Mouse (Mus musculus) thymus, postnatal 14 days (tissue): Measurements from ENCODE around the gene Snrnp35.
"Not testable (repeated sequence)": the region's sequence is repeated elsewhere in the genome, so short reads cannot be mapped to it uniquely, and the experiment has no call there.

Experiments used
- DNase-seq: peaks from one replicate; pipeline ENCODE4 v3.0.0; 2021

Gene Snrnp35

DNA sequence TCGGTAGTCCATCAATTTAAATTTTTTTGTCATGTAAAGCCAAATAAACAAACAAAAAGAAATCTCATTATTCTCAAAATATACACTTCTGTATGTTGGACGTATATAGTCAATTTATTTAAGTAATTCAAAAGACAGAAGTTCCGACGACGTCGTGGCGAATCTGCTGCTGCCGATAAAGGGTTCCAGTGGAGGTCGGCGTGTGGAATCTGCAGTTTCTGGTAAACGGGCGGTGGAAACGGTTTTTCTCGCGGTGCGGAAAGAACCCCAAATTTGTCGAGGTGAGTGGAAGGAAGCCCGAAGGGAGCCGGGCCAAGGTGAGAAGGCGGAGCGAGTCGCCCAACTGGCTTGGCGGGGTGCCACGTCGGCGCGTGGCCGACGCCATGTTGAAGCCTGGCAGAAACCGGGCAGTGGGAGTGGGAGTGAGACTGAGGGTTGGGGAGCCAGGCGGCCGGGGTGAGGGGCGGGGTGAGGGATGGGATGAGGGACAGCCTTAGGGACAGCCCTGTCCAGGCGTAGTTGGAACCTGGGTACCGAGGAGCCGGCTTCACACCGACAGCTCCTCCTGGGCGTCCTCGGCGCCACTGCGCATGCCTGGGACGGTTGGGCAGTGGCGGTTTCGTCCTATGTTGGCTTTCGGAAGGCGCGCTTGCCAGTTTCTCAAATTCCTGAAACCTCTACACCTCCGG lies at the start of gene Snrnp35:
Gene Snrnp35, plus strand, starts transcription at position 169 of the 689 bp plus-strand sequence.
- peak; percentile 89 for DNase-seq

DNA sequence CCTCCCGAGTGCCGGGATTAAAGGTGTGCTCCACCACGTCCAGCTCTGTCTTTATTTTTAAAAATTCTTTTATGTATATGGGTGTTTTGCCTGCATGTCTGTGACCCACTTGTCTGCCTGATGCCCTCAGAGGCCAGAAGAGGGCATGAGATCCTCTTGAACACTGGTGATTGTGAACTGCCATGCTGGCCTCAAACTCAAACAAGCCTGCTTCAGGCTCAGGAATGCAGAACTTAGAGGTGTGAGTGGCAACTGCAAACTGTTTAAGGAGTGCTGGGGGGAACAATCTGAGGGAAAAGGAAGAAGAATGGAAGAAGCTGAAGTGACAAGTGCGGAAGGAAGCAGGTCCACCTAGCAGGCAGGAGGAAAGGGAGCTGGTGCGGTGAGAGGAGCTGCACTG lies 44.7 kb upstream of the Snrnp35 start:
- peak; percentile 70 for DNase-seq

DNA sequence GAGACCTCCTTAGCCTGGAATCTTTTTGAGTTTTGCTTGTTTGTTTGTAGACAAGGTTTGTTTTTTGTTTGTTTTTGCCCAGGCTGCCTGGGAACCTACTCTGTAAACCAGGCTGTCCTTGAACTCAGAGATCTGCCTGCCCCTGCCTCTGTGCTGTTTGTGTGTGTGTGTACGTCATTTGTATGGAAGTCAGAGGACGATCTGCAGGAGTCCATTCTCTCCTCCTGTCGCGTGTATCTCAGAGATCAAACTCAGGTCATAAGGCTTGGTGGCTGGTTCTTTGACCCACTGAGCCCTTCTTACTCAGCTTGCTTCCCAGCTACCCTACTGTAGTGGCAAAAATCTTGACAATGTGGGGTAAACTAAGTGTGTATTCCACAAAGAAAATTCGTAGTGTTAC lies 44.2 kb upstream of the Snrnp35 start:
- DNase-seq = no peak

DNA sequence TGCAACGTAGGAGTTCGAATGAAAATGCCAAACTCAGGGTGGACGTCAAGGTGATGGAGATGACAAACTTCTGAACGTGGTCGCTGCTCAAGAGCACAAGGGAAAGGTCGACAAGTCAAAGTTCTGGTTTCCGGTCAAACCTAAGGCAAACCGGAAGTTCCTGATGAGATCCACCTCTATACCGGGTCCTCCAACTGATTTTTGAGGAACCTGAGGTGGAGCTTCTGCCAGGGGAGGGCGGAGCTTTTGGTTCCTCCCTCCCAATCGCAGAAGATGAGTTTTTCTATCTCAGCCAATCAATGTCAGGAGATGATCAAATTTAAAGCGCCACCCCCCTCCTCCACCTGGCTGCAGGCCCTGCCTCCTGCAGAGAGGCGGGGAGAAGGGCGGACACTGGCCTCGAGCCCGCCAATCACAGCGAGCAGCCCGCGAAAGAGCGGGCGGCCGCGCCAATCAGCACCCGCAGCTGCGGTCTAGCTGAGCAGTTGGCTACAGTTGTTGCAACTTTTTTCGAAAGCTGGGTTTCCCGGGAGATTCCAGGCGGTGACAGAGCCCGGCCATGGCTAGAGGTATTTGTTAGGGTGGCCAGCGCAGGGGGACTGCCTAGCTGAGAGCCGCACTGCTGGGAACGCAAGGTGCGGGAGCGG lies 43.4 kb upstream of the Snrnp35 start, which contains the start of gene Kmt5a:
Gene Kmt5a, plus strand, starts transcription at position 484 of the 647 bp plus-strand sequence.
- DNase-seq = peak; percentile 97

DNA sequence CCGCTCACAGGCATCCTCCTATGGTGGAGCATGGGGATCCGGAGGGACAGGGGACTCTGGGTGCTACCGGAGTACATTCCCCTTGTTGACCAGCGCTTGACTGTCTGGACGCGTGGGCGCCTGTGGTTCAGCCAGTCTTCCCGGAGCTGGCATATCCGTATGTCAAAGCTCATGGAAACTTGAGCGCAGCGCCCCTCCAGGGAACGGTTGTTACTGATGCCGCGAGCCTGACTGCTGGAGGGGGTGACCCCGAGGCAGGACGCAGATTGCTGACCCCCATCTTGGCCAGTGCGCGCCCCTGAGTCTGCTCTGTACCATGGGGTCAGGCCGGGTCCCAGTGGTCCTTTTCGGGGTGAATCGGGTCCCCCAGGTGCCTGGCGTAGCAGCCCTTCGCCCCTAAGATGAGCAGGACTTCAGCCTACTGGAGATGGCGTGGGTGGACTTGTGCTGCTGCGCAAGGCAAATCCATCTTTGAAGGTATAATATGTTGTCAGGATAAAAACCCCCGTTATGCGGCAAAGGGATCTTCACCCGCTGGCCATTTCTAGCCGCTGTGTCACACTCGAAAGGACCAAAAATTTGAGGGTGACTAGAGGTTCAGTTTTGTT lies 42.7 kb upstream of the Snrnp35 start:
- DNase-seq = peak; percentile 78

DNA sequence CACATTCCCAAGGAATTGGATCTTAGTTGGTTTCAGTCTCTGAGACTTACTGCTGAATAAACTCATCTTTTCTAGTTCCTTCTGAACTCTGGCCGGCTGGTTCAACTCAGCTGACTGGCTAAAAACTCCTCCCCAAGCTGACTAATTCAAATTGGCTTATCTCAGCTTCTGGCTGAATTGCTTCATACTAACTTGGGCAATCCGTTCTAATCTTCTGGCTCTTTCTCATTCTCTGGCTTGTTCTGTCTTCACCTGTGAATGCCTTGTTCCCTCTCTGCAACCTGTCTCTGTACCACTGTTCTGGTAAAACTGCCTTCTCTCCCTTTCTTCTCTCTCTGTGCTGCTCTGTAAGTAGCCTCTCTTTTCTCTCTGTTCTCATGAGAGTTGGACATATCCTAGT lies 40.3 kb upstream of the Snrnp35 start:
- no peak for DNase-seq

DNA sequence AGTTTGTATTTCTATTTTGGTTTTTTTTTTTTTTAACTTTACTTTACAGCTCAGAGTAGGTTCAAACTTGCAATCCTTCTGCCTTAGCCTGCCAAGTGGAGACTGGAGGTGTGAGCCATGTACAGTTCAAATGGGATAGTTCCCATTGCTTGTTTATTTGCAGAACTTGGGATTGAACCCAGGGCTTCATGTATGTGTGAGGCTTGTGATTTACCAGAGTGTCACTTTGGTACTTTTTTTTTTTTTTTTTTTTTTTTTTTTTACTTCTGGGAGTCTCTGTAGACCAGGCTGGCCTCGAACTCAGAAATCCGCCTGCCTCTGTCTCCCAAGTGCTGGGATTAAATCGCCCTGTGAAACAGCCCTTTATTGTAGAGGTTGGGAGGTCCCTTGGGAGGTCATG lies 38.7 kb upstream of the Snrnp35 start:
- DNase-seq = no peak

DNA sequence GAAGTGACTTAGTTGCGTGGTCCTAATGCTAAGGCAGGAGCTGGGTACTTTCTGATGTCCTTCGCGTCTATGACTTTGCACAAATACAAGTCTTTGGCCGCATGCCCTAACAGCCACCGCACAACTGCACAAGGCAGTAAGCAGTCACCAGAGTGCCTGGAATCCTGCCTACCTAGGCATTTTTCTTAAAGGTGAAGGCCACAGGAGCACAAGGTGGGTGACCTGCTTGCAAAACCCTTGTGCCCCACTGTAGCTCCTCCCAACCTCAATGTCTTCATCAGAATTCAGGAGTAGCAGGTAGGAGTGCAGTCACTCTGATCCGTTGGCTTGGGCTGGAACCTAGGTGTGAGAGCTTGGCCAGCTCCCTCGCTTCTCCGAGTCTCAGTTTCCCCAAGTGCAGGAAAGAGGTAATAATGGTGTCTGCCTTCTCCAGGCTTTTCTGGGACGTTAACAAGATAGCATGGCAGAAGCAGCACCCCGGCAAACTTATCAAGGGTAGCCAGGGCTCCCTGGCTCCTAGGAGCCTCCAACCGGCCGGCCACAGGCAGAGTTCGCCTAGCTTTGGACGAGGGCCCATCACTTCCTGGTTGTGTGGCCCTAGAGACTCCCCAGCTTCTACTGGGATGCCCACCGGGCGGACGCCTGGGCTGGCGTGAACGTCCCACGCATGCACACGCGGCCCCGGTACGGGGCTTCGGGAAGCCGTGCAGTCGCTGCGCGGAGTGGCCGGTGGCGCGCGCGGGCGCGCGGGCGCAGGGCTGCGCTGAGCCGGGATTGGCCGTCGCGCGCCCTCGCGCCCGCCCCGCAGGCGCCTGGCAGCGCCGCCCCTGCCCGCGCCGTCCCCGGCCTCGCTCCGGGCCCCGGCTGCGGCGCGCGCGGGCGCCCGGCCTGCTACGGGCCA lies 38.0 kb upstream of the Snrnp35 start:
- DNase-seq = peak; percentile 86

DNA sequence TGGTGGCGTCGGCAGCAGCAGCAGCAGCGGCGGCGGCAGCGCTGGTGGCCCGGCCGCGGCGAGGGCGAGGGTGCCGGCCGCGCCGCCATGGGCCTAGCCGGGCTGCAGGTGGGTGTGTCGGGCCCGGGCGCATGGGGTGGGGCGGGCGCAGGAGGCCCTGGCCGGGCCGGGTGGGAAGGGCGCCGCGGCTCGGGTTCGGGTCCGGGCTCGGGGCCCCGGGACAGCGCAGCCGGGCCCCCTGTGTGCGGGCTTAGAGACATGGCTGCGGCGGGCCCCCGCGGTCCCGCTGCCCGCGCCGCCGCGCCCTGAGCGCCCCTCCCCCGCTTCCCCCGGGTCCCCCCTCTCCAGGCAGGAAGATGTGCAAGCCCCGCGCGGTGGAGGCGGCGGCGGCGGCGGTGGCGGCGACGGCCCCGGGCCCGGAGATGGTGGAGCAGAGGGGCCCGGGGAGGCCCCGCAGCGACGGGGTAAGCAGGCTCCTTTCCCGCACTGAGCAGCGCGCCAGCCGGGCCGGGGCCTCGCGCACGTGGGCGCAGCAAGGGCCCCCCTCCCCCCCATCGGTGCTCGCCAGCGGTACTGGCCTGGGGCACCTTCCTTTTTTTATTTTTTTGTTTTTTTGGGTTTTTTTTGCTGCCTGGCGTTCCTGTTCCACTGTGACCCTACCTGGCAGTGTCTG lies 37.2 kb upstream of the Snrnp35 start:
- peak; percentile 77 for DNase-seq

DNA sequence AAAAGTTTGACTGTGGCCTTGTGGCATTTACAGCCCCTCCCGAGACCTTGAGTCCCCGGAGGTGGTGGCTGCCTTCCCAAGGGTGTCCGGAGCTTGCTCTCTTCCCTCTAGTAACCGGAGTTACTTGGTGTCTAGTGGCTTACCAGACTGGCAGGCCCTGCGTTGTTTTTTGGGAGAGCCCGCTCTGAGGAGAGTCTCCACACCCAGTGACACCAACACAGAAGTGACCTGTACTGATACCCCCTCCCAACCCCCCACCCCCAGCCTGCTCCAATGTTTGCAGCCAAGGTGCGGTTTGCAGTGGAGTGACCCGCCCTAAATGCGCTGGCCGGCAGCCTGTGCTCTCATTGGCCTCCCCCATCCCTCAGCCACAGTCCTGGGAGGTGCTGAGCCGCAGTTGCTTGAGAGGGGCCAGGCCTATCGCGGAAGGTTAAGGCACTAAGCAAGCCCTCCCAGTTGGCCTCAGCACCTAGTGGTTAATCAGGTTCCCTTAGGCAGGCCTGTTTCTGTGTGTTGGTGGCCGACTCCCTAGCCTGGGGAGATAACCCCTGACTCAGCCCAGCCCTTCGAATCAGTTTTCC lies 36.5 kb upstream of the Snrnp35 start:
- DNase-seq = peak; percentile 26

DNA sequence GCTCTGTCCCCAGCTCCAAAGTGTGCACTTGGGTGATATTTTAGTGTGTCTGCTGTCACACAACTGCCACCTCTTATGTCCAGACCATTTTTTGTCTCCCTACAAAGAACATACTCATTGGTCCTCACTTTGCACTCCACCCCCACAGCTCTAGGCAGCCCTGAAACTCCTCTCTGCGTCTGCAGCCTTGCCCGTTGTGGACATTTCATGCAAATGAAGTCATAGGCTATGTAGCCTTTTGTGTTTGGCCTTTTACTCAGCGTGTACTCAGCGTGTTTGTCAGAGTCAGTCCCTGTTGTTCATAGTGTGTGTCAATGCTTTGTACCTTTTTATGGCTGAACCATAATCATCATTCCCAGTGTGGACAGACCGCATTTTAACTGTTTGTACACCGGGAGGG lies 33.4 kb upstream of the Snrnp35 start:
- no peak for DNase-seq

DNA sequence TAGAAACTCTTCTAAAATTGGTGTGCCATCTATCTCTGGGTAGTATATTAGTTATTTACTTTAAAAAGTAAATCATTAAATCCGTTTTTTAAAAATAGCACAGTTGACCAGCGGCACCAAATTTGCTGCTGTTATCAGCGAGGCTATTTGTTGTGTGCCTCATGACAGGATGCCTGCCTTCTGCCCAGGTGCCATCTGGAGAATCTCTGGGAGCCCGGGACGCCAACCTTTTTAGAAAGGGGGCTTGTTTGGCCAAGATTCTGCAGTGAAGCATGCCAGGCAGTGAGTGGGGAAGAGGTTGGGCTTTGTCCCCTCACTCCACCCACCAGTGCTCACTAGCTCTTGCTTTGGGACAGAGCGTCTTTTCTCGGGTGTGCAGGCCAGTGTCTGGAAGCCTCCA lies 32.9 kb upstream of the Snrnp35 start:
- DNase-seq = no peak

DNA sequence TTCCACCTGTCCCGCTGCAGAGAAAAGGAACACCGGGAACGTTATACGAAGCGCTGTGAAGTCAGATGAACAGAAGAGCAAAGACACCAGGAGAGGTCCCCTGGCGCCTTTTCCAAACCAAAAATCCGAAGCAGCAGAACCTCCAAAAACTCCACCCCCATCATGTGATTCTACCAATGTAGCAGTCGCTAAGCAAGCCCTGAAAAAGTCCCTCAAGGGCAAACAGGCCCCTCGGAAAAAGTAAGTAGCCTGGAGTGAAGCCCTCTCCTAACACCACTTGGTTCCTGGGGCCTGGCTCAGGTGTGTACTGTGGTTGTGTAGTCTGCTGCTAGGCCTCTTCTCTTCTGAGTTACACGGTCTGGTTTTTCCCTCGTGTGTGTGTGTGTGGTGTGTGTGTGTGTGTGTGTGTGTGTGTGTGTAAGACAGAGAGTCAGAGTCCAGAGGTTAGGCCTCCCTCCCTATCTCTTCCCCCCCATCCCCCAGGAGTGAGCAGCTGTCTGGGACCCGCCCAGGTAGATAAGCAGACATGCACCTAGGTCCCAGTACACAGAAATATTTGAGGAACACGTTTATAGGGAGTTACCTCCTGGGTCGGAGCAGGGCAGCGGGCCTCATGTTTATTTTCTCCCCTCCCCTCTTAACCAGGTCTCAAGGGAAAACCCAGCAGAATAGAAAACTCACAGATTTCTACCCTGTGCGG lies 32.1 kb upstream of the Snrnp35 start:
- DNase-seq = no peak

DNA sequence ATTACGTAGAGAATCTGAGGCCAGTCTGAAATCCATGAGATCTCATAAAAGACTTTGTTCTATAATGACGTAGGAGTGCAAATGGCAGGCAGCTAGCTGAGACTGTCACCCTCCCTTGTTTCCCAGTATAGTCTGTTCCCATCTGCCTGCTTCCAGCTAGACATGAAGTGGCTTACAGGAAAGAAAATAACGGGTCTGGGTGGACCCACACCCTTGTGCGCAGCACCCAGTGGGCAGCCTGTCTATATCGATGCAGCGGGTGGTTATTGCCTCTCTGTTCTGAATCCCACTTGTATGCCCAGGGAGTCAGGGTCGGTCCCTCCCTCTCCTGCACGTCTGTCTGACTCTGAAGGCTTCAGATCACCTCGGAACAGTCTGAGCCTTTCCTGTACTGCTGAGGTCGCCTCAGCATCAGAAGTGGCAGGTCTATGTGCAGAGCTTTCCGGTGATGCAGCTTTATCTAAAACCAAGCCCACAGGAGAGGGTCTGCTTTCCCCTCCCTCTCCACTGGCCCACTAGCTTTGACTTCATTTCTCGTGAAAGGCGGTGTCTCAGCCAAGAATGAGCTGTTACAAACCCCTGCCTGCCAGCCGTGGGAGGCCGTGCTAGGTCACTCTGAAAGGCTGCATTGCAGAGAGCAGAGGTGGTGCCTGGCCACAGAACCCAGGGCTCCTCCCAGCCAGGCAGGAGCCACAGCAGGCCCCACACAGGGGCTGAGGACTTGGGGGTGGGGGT lies 30.3 kb upstream of the Snrnp35 start:
- DNase-seq = no peak

DNA sequence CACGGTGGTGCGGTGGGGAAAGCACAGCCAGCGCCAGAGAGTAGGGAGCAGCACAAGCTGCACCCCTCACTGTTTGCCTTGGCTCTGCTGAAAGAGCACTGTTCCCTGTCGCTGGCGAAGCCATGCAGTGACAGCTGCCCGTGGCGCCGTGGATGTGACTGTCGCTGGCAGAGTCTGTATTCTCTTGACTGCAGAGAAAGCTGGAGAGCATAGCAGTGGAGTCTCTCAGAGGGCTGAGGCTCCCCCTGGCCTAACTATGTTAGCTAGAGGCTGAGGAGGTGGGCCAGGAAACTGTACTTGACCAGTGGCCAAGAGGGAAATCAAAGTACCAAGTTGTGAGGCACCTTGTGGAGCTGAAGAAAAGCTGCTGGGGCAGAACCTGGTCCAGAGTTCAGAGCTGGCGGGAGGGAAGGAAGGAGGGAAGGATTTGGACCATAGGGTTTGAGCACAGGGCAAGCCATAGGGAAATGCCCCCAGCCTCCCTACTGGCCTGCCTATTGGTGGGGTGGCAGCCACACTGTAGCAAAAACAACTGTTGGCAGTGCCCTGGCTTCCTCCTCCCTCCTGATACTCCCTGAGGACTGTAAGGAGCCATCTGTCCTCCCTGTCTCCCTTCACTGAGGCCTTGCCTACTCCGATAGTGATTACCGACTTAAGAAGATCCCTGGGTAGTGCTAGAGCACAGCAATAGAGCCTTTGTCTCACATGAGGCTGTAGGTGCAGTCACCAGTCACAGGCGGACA lies 29.4 kb upstream of the Snrnp35 start:
- DNase-seq = no peak

DNA sequence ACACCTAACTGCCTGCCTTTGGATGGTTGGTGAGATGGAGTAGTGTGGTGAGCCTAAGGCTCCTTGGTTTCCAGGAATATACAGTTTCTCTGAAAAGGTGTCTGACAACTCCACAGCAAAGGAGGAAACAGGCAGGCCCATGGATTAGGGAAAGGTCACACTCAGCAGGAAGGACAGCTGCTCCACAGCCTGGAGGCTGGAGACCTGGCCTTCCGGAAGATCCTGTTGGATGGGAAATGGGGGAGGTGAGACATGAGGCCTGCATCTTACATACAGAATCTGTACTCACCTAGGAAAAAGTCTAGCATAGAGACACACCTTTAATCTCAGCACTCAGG lies 28.9 kb upstream of the Snrnp35 start:
- no peak for DNase-seq

DNA sequence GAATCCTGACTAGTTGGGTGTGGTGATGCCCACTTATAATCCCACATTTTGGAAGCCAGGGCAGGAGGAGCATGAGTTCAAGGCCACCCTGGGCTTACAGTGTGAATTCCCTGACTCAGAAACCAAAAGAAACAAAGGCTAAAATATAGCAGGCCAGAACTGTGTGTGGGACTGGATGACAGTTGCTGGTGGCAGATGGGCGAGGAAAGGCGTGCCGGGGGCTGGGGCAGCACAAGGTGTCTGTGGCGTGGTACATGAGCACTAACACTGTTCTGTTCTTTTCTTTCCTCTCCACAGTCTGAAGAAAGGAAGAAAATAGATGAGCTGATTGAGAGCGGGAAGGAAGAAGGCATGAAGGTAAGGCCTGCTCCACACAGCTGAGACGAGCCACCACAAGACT lies 26.2 kb upstream of the Snrnp35 start:
- no peak for DNase-seq

DNA sequence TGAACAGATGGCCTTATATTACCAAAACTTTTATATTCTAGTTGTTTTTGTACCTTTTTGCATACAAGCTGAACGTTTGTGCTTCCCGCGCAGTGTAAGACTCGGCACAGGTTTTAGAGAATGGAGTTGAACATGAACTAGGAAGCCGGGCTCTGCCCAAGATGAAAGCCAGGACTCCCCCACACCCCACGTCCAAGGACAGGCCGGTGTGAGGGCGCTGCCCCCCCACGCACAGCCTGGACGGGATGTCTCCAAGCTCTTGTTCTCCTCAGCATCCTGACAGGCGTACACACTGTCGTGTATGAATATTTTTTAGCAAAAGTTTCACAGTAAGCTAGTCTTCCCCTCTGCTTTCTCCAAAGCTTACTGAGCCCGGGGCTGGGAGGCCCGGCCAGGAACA lies 22.0 kb upstream of the Snrnp35 start:
- DNase-seq = not testable (repeated sequence)

DNA sequence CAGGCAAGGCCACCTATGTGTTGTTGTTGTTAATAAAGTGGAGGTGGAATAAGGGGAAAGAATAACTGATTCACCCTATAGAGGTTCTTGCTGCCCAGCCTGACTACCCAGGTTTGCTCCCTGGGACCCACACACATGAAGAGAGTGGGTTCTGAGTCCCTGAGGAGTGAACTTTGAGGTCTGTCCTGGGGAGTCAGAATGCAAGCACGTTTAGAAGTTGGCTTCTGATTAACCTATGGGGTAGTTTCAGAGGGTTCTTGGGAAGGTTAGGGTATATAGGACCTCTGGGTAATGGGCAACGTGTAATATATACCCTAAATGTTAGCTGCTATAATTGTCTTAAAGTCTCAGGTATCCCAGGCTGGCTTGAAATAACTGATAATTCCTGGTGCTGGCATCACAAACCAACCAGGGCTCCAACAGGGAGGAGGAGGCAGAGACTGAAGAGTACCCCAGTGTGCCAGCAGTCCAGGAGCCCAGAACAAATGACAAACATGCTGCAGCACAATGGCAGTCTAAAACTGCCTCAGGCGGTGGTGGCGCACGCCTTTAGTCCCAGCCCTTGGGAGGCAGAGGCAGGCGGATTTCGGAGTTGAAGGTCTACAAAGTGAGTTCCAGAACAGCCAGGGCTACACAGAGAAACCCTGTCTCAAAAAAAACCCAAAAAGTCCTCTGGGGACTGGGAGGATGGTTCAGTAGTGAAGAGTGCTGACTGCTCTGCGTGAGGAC lies 20.5 kb upstream of the Snrnp35 start:
- DNase-seq = no peak

DNA sequence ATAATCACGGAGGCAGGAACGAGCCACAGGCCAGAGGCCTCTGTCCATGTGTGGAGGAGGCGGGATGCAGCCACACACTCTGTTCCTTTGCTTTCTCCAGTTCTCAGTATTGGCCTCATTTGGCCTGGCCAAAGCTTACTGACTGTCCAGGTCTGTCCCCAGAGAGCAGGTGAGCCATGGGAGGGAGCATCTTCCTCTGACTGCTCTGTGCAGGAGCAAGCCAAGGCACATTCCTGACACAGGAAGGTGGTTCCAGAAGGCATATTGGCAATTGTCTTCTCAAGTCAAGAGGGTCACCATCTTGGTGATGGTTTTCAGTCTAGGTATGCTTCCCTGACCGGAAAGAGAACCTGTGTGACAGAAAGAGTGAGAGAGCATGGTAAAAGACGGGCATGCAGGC lies 19.5 kb upstream of the Snrnp35 start:
- no peak for DNase-seq
